Mouse (Mus musculus): ENCODE measurements at regions not wholly inside any gene's neighbourhood (a gene's known extent, or its start where the extent isn't known, plus 50 kb on each side); places are given as distances from the start of the nearest gene placed in this dataset.
"Not testable (repeated sequence)": the region's sequence is repeated elsewhere in the genome, so short reads cannot be mapped to it uniquely, and the experiment has no call there.

DNA sequence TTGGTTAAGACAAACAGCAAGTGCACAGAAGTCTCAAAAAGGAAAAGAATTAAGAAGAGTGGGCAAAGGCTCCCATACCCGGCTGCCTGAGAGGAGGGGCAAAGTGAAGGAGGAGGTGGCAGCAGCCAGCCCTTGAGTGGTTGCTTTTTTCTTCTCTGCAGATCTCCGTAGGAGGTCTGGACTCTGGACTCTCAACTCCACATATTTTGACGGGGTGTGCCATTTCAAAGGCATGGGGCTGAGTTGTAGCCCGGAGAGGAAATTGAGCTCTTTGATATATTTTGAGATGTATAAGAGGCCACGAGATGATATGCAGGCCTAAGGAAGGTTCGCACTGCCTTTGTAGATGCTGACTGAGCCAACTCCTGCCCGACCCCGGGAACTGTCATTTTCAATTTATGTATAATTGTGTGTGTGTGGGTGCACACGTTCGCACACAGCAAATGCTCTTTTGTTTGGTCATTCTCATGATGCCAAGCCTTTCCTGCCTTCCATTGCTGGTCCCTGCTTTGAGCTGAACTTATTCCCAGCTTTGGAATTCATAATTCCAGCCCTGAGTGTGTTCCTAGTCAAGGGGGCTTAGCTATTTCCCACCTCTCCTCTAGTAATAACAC is 56.4 kb downstream of the Cxcr4 start:
- no peak for DNase-seq (ENCODE audit: low read depth, low spot score)

DNA sequence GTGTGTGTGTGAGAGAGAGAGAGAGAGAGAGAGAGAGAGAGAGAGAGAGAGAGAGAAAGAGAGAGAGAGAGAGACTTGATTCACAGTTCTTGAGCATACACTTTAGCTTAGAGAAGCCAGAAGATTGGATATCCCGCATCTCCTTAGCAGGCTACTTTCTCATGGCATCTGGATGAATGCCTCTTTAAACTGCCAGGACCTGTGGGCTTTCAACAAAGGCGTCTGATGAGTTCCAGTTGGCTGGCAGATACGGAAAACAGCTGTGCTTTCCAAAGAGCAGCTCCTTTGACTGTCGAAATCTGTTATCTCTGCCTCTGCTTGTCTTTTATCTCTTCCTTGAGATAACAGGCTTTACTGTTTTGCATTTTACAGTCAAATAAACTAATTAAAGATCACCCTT is 59.5 kb downstream of the Cxcr4 start:
- no peak for DNase-seq (ENCODE audit: low read depth, low spot score)

DNA sequence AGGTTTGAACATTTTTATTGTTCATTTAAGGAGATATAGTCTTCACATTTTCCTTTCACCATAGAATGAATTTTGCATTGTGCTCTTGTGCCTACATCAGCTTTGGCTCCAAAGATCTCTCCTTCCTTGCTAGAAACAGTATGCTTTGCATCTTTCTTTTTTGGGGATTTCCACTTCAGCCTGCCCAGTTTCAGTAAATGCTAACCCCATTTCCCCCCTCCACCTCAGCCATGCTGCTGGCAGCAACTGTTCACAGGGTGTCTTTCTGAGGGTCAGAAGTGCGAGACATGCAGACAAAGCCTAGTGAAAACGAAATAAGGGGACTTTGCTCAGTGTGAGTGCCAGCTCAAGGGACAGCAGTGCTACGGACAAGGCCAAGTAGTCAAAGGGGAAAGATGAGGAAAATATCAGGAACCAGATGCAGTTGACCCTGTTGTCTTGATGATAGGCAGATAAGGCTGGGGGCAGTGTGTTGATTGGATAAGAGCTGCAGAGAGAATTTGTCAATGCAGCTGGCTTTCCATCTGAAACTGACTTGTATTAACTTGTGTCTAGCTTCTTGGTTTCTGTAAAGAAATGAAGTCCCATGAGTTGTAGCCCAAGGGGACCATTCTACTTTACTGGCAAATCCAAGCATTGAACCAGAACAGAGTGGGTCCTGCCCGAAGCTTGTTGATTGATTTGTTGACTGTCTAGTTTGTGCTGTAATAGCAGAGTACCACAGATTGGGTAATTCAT is 62.1 kb downstream of the Cxcr4 start:
- DNase-seq (ENCODE audit: low read depth, low spot score), result peak; percentile 37

DNA sequence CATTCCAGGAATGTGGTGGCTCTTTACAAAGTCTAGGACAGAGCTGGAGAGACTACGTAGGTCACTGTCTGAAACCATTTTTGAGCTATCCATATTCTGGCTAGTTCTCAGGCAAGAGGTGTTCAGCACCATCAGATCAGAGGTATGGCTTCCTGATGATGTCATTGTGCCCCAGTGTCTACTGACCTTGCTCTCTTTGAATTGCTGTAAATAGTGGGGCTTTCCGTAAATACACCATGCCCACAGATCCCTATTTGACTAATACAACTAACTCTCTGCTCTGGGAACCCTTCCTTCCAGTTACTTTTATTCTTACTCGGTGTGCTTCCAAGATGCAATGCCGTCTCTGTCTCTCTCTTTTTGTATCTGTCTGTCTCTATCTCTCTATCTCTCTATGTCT is 72.9 kb downstream of the Cxcr4 start:
- DNase-seq (ENCODE audit: low read depth, low spot score), result no peak

DNA sequence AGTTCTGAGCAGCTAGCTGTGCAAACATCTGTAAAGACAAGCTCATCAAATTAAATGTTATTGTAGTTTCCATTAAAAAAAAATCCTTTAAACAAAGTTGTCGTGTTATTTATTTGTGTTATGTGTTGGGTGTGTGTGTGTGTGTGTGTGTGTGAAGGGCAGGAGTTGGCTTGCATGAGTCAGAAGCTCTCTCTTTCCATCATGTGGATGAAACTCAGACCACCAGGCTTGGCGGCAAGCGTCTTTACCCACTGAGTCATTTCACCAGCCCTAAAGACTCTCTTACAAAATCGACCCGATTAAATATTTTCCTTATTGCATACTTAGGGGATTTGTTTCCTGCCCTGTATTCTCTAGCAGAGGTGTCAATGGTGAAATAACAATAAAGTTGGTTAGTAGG is 73.6 kb downstream of the Cxcr4 start:
- DNase-seq (ENCODE audit: low read depth, low spot score), result no peak

DNA sequence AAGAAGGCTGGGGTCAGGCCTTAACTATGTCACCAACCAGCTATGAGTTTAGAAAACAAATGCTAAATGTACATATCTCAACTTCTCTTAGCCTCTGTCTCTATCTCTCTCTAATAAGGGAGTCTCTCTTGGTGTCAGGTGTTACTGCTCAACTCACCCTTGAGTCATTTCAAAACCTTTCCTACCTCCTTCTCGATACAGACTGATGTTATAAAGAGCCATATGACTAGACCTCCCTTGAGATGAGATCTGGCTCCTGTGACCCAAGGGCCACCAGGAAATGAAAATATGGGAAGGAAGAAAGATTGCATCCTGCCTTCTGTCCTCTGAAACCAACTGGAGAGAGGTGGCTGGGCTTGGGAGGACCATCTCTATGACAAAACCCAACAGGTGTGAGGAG is 74.7 kb downstream of the Cxcr4 start:
- DNase-seq (ENCODE audit: low read depth, low spot score), result no peak

DNA sequence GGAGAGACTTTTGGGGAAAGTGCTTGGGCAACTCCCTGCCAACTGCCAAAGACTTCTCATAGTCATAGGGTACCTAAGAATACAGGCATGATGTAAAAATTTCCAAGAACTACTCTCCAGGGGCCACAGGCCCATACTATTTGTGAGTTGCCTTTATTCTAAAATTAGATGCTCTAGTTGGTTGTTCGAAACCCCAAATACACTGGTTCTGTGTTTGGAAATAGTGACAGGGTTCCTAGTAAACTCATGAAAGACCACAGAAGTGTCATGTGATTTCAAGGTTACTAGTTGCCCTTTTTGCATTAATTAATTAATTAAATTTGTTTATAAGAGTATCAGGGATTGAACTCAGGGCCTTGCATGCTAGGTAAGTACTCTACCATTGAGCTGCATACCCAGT is 77.8 kb downstream of the Cxcr4 start:
- DNase-seq (ENCODE audit: low read depth, low spot score), result no peak

DNA sequence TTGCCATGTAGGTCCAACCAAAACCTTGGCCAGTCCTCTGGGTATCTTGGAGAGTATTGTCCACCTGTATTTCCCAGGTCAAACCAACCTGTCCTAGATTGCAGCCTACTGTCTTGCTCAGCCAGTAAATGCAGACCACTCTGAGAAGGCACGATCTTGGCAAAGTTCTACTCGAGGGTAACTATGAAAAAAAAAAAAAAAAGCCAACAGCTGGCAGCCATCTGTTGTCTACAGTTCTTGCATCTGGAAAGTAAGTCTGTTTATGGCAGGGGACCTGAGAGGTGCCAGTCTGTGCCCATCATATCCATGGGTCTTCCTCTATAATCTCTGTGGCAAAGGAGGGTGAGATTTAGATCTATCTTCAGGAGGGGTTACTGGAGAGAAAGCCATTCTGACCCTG is 78.2 kb downstream of the Cxcr4 start:
- DNase-seq (ENCODE audit: low read depth, low spot score), result no peak

DNA sequence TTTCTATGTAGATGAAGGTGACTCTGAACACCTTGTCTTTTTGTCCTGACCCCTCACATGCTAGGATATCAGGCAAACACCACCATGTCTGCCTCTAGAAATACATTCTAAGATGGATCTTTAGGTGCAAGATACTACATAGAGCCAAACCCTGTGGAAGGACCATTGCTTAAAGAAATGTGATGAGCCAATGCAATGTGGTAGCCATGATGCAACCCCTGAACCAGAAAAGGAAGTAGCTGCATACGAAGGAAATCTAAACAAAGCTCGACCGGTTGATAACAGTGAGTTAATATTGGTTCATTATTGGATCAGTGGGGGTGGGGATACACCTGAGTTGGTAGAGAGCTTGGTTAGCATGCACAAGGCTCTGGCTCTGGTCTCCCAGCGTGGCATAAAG is 78.9 kb downstream of the Cxcr4 start:
- DNase-seq (ENCODE audit: low read depth, low spot score), result no peak

DNA sequence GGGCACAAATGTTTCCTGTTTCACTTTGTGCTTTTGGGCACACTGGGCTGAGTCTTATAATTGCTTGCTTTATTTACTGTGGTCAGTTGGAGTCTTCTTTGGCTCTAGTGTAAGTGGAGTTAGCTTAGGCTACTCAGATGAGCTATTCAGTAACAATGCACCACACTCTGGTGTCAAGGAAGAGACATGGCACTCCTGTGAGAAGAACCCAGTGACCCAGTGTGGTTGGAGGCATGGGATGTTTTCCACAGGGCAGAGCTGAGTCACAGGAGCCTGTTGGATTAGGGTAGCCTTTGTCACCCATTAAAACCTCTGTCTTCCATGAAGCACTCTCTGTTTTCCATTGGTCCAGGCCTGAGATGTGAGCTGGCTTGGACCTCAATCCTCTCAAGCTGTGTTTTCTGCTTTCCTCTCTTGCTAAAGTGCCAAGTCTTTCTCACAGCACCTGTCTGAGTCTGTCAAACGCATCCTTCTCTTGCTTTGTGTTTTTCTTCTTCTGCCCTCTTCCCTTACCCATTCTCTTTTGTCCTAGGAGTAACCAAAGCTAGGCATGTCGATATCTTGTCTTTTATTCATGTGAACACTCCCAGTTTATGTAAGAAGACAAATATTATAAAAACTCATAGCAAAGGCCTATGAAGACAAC is 83.2 kb downstream of the Cxcr4 start:
- no peak for DNase-seq (ENCODE audit: low read depth, low spot score)

DNA sequence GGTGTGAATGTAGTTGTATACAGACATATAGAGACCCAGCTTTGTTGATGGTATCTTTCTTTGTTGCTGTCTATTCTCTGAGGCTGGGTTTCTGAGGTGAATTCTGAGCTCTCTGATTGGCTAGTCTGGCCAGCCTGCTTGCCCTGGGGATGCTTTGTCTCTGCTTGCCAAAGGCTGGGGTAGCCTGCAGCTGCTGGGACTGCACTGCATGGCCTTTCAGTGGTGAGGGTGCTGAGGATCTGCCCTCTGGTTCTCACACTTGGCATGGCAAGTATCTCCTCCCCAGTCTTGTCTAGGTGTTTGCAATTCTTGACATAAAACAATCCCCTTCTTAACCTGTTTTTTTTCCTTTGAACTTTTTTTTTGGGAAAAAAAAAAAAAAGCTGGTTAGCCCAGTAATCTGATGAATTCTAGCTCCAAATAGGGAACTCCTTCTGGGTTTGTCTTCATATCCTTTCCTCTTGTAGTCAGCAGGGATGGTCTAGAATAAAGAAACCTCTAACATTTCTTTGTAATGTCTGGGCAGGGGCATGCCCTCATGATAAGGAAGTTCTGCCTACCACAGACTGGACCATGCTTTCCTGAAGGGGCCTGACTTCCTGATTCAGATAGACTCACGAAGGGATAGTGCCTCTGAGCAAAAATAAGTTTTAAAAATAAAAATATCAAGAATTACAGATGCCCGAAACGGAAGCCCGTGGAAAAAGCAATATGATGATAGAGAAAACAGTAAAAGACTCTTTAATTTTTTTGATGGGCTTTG is 85.4 kb downstream of the Cxcr4 start:
- no peak for DNase-seq (ENCODE audit: low read depth, low spot score)

DNA sequence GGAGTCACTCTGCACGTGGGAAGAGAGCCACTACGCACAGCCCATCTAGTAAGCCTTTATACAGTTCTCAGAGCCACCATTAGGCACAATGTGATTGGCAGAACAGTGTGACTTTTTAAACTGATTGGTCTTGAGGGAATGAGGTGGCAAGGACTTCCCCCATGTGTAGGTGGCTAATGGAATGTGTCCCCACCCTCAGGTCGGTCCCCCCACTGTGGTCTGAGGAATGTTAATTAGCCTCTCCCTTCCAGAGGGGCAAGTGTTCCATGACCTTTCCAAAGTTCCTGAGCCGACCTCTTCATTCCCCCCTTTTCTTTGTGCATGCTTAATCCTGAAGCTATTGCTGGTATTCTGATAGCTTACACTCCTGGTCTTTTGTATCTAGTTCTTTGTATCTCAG is 87.2 kb upstream of the Dars start:
- DNase-seq (ENCODE audit: low read depth, low spot score), result no peak

DNA sequence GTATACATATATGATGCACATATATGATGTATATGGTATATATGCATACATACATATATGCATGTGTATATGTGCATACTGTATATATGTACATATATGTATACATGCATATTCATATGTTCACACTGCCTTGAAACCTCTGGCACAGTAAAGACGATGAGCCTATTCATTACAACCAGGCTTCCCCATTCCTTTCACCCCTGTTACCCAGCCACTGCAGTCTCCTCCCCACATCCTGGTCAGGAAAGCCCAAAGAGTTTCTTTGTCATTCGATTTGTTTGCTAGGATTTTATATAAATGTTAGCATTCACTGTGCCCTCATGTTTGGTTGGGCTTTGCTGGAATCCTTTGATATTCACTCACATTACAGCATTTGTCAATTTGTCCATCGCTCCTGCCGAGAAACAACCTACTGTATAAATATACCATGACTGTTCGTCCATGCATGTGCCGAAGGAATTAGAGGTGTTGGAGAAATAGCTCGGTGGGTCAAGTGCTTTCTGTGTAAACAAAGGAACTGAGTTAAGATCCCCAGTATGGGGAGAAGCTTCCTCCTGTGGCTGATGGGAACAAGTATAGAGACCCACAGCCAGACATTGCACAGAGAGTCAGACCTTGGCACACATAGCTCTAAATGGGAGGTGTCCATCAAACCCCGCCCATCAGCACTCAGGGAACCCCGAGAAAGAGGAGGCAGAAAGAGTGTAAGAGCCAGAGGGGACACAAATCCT is 81.0 kb upstream of the Dars start:
- no peak for DNase-seq (ENCODE audit: low read depth, low spot score)

DNA sequence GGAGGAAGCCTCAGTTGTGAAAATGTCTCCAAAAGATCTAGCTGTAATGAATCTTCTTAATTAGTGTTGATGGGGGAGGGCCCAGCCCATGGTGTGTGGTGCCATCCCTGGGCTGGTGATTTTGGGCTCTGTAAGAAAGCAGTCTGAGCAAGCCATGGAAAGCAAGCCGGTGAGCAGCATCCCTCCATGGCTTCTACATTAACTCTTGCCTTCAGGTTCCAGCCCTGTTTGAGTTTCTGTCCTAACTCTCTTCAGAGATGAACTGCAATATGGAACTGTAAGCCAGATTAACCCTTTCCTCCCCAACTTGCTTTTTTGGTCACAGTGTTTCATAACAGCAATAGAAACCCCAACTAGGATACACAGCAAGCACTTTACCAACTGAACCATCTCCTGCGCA is 75.1 kb upstream of the Dars start:
- DNase-seq (ENCODE audit: low read depth, low spot score), result no peak

DNA sequence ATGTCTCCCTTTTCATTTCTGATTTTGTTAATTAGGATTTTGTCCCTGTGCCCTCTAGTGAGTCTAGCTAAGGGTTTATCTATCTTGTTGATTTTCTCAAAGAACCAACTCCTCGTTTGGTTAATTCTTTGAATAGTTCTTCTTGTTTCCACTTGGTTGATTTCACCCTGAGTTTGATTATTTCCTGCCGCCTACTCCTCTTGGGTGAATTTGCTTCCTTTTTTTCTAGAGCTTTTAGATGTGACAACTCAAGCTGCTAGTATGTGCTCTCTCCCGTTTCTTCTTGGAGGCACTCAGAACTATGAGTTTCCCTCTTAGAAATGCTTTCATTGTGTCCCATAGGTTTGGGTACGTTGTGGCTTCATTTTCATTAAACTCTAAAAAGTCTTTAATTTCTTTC is 70.0 kb upstream of the Dars start:
- not testable (repeated sequence) for DNase-seq (ENCODE audit: low read depth, low spot score)

DNA sequence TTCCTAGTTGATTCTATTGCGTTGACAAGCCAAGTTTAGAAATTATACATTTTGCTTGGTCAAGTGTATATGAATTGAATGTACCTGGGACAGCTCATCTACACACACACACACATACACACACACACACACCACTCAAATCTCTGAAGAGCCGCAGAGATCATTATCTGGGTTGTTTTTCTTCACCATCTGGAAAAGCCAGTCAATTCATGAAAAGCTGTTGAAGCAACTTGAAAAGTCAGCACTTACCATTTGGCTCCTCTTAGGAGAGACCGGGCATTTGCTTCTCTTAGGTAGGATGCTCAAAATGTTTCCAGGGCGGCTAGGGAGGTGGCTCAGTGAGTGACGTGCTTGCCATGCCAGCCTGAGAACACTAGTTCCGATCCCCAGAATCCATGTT is 61.2 kb upstream of the Dars start:
- DNase-seq (ENCODE audit: low read depth, low spot score), result no peak

DNA sequence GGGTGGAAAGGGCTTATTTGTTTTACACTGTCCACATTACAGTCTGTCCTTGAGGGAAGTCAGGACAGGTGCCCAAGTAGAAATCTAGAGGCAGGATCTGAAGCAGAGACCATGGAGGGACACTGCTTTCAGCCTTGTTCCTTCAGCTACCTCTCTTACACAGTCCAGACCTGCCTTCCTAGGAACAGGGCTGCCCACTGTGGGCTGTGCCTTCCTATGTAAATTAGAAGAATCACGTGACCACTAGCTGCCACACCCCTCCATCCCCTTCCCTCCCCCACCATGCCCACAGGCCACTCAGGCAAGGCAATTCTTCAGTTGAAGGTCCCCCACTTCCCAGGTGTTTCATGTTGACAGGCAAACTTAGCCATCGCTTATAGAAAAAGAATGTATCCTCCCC is 60.5 kb upstream of the Dars start:
- no peak for DNase-seq (ENCODE audit: low read depth, low spot score)

DNA sequence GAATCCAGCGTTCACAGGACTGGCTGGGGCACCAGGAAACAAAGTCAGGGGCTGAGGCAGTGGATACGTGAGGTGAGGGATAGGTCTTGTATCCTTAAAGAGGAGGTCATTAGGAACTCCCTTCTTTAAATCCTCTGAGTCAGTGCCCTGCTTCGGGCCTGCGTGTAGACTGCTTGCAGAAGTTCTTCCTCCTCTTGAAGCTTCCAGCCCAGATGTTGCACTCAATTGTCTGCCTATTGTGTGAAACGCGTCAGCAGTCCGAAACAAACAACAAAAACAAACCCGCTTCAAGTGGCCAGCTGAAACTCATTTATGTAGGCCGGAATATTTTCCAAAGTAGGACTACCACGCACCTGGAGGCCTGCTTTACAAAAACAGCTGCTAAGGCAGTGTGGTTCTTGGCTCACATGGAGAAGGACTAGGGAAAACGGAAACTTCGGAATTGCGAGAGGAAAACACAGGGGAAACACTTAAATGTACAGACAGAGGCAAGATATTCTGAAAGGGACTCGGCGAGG is 55.6 kb upstream of the Dars start:
- DNase-seq (ENCODE audit: low read depth, low spot score), result no peak

DNA sequence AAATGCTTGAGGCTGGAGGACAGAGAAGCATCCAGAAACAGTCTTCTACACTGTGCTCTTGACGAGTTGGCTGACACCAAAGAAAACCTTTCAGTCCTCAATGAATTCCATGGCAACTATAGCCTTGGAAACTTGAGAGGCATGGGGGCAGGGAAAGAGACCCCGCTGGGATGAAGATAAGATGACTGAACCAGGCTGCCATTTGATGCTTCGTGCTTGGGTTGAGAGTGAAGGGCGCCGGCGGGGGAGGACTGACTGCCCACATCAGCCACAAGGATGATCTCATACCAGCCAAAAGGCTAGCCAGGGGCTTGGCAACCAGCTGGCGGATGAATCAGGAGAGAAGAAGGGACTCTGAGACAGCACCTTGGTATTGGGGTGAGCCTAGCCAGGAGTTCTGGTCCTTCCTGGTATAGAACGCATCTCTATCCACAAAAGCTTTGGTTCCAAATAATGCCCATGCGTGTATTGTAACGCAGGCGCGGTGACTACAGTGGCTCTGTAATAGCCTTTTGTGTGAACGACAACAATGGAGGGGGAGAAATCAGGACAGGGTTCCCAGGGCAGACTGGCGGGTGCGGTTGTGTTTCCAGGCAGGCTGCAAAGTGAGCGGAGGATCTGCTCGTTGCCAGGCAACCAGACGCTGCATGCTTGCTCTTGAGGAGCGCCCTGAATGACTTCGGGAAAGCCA is 55.0 kb upstream of the Dars start:
- DNase-seq (ENCODE audit: low read depth, low spot score), result no peak

DNA sequence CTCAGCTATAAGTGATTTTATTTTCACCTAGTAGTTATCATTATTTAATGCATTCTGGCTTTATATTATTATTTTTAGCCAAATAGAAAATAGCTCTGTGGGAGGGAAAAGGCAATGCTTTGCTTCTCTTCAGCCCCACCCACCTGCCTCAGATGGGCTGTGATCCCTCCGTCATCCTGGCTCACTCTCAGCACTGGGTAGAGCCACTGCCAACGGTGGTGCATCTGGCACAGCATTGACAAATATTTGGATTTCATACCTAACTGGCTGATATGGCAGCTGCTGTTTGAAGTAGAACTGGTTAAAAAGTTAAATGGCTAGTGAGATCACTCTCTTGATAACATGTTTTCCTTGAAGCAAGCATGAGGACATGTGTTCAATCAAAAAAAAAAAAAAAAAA is 53.6 kb upstream of the Dars start:
- DNase-seq (ENCODE audit: low read depth, low spot score), result no peak

DNA sequence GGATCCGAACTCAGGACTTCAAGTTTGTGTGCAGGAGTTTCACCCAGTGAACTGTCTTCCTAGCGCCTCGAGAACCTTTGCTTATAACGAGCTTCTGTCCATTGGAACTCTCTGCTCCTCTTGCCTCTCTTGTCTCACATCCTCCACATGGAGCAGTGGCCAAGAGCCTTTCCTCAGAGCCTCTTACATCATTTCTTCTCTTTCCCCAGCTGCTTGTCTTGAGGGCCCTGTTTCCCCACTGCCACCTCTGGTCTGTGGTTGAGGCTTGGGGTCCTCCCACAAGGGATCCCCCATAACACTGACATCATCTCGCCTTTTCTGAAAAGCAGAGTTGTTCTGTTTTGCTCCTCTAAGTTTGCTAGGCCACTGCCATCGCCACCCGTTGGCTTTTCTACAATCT is 51.9 kb upstream of the Dars start:
- no peak for DNase-seq (ENCODE audit: low read depth, low spot score)

Data from A20 (cell line).